Mouse (Mus musculus) lung, postnatal 0 days (tissue): ENCODE data around the gene Gps1. TPM values are rescaled to one million over a fixed set of nuclear protein-coding genes. Genes with fewer than 3 reads are reported as not detected.

Experiments used
- ATAC-seq: fragments of 200-750 bp; cut with Nextera tagmentation; 2 replicates; pipeline ENCODE4 v1.8.0; 2017; ENCODE audit warnings: moderate library complexity
- DNase-seq: peaks from one replicate; pipeline ENCODE4 v3.0.0-alpha.2; 2016; ENCODE audit warnings: low spot score
- H3K27ac ChIP-seq: fragments of 300-500 bp; sonication (generic); 2 replicates; pipeline ENCODE4 v1.5.1; 2014; ENCODE audit warnings: antibody characterized with exemption, mild to moderate bottlenecking, low read length, mixed read lengths
- H3K27me3 ChIP-seq: fragments of 300-500 bp; sonication (generic); replicated peaks from 2 replicates; pipeline ENCODE4 v1.6.1; 2014; ENCODE audit warnings: low read length, mixed read lengths; ENCODE audit not compliant: insufficient read depth
- H3K36me3 ChIP-seq: fragments of 300-500 bp; sonication (generic); 2 replicates; pipeline ENCODE4 v1.6.1; 2014; ENCODE audit warnings: low read length, mixed read lengths; ENCODE audit not compliant: insufficient read depth
- H3K4me1 ChIP-seq: fragments of 300-500 bp; sonication (generic); 2 replicates; pipeline ENCODE4 v1.6.1; 2014; ENCODE audit warnings: antibody characterized with exemption, low read depth, low read length, mixed read lengths; ENCODE audit not compliant: insufficient read depth
- H3K4me2 ChIP-seq: fragments of 300-500 bp; sonication (generic); replicated peaks from 2 replicates; pipeline ENCODE4 v1.6.1; 2014; ENCODE audit warnings: low read depth, mild to moderate bottlenecking, low read length, moderate library complexity, mixed read lengths
- H3K4me3 ChIP-seq: fragments of 300-500 bp; sonication (generic); 2 replicates; pipeline ENCODE4 v1.5.1; 2014; ENCODE audit warnings: low read depth, low read length
- H3K9ac ChIP-seq: fragments of 300-500 bp; sonication (generic); replicated peaks from 2 replicates; pipeline ENCODE4 v1.6.1; 2014; ENCODE audit warnings: low read depth, mild to moderate bottlenecking
- H3K9me3 ChIP-seq: fragments of 300-500 bp; sonication (generic); 2 replicates; pipeline ENCODE4 v1.6.1; 2016; ENCODE audit warnings: low read length, mixed read lengths
- CTCF ChIP-seq: IDR thresholded peaks from 2 replicates; pipeline ENCODE4 v1.5.1; 2016; ENCODE audit warnings: antibody characterized with exemption, mild to moderate bottlenecking
- EP300 ChIP-seq: IDR thresholded peaks from 2 replicates; pipeline ENCODE4 v1.6.1; 2016; ENCODE audit warnings: antibody characterized with exemption, mild to moderate bottlenecking, control low read depth
- WGBS: fragments of 180-500 bp; shearing (Covaris S2); extraction: QIAGEN DNeasy Blood & Tissue Kit; methylation state at CpG from one replicate; pipeline ENCODE4 v1.1.7; 2014; 5-methylcytosine and 5-hydroxymethylcytosine counted together
- polyA plus RNA-seq: library from polyadenylated mRNA; unstranded; fragments of >200 nt; fragmentation: Nextera tagmentation; extraction: Ambion mirVana; gene quantifications from 2 replicates; pipeline ENCODE4 v1.2.1, GENCODE M21; 2015

Gps1 gene
- polyA plus RNA-seq, 1 experiment from 2014 or later = 131 TPM

GRCm38 (mm10) chr11:120818251-120818650, 34.2 kb downstream of the Gps1 start:
- WGBS = 96% methylated on average over 13 of the region's 13 CpGs
- TF ChIP-seq EP300 (no peak), CTCF (no peak)
- H3K9me3 ChIP-seq = no peaks in the 10 kb centered on the region
- peaks cover 65% of the 10 kb centered on the region for H3K36me3 ChIP-seq
- H3K27ac ChIP-seq = no peak overlapping the region
- H3K4me1 ChIP-seq = peaks cover 4% of the 10 kb centered on the region
- H3K27me3 ChIP-seq = no peaks in the 10 kb centered on the region
- H3K9ac ChIP-seq = no peak overlapping the region
- DNase-seq = no peak
- no peak overlapping the region for H3K4me3 ChIP-seq
- ATAC-seq = no peak
- H3K4me2 ChIP-seq = no peak overlapping the region

GRCm38 (mm10) chr11:120819556-120819955, 35.5 kb downstream of the Gps1 start:
- no peak overlapping the region for H3K4me2 ChIP-seq
- no peaks in the 10 kb centered on the region for H3K9me3 ChIP-seq
- DNase-seq (no peak), ATAC-seq (no peak)
- TF ChIP-seq CTCF = no peak
- TF ChIP-seq EP300 = no peak
- H3K9ac ChIP-seq = no peak overlapping the region
- H3K4me3 ChIP-seq = no peak overlapping the region
- H3K4me1 ChIP-seq = peaks cover 8% of the 10 kb centered on the region
- H3K27ac ChIP-seq = no peak overlapping the region
- WGBS = 97% methylated on average over 6 of the region's 6 CpGs
- peaks cover 52% of the 10 kb centered on the region for H3K36me3 ChIP-seq
- H3K27me3 ChIP-seq = no peaks in the 10 kb centered on the region

- peak overlapping the region; percentile 89 for H3K4me2 ChIP-seq
- TF ChIP-seq EP300 (no peak), CTCF (no peak)
- H3K27ac ChIP-seq = no peak overlapping the region
- H3K9me3 ChIP-seq = no peaks in the 10 kb centered on the region
- ATAC-seq (no peak), DNase-seq (no peak)
- no peak overlapping the region for H3K4me3 ChIP-seq
- H3K27me3 ChIP-seq = no peaks in the 10 kb centered on the region
- no peak overlapping the region for H3K9ac ChIP-seq
- H3K36me3 ChIP-seq = peaks cover 44% of the 10 kb centered on the region
- 84% methylated on average over 14 of the region's 14 CpGs for WGBS
- peaks cover 15% of the 10 kb centered on the region for H3K4me1 ChIP-seq
Observed at GRCm38 (mm10) chr11:120820546-120820945, 36.5 kb downstream of the Gps1 start.

GRCm38 (mm10) chr11:120821076-120821922, 37.2 kb downstream of the Gps1 start:
- H3K36me3 ChIP-seq = peaks cover 37% of the 10 kb centered on the region
- TF ChIP-seq EP300 (no peak), CTCF (no peak)
- WGBS = 46% methylated on average over 14 of the region's 14 CpGs
- H3K4me3 ChIP-seq = peak overlapping the region; percentile 74; the same call in 1 of the 2 replicates
- H3K4me2 ChIP-seq = peak overlapping the region; percentile 89
- no peaks in the 10 kb centered on the region for H3K27me3 ChIP-seq
- DNase-seq (peak; percentile 76), ATAC-seq (no peak)
- H3K27ac ChIP-seq = no peak overlapping the region
- H3K4me1 ChIP-seq = peaks cover 15% of the 10 kb centered on the region
- no peaks in the 10 kb centered on the region for H3K9me3 ChIP-seq
- no peak overlapping the region for H3K9ac ChIP-seq

- no peak overlapping the region for H3K27ac ChIP-seq
- H3K27me3 ChIP-seq = no peaks in the 10 kb centered on the region
- H3K4me3 ChIP-seq = peak overlapping the region; percentile 74
- no peaks in the 10 kb centered on the region for H3K9me3 ChIP-seq
- H3K4me2 ChIP-seq = peak overlapping the region; percentile 89
- H3K4me1 ChIP-seq = peaks cover 16% of the 10 kb centered on the region
- ATAC-seq (no peak), DNase-seq (no peak)
- WGBS = 38% methylated on average over 4 of the region's 4 CpGs
- H3K9ac ChIP-seq = no peak overlapping the region; the same call in 1 of the 2 replicates
- no peak for TF ChIP-seq CTCF
- peaks cover 27% of the 10 kb centered on the region for H3K36me3 ChIP-seq
Observed at GRCm38 (mm10) chr11:120822321-120822720, 38.2 kb downstream of the Gps1 start.

GRCm38 (mm10) chr11:120822831-120823550, 38.9 kb downstream of the Gps1 start:
- peak overlapping the region; percentile 70 for H3K9ac ChIP-seq
- ATAC-seq (no peak), DNase-seq (peak; percentile 29)
- H3K27me3 ChIP-seq = no peaks in the 10 kb centered on the region
- TF ChIP-seq EP300 = no peak
- 0 out of 2 replicates have a peak, but pooled peaks have one; percentile 0 for TF ChIP-seq CTCF
- no peaks in the 10 kb centered on the region for H3K9me3 ChIP-seq
- 3% methylated on average over 14 of the region's 14 CpGs for WGBS
- peak overlapping the region; percentile 74 for H3K4me3 ChIP-seq
- H3K4me2 ChIP-seq = peak overlapping the region; percentile 89
- H3K4me1 ChIP-seq = peaks cover 17% of the 10 kb centered on the region
- peaks cover 21% of the 10 kb centered on the region for H3K36me3 ChIP-seq
- H3K27ac ChIP-seq = peak overlapping the region; percentile 87
